Mouse (Mus musculus) testis, adult 2 months (tissue): ENCODE measurements around the gene Tm4sf19.

ENCODE experiments used
- CTCF ChIP-seq: fragments of 200-500 bp; IDR thresholded peaks from 2 replicates; pipeline ENCODE4 v1.5.1; 2012; ENCODE audit warnings: low read depth, mild to moderate bottlenecking, inconsistent platforms, low read length, moderate library complexity; ENCODE audit not compliant: control insufficient read depth, insufficient read depth, insufficient replicate concordance
- POLR2A ChIP-seq: fragments of 200-500 bp; IDR thresholded peaks from 2 replicates; pipeline ENCODE4 v1.6.1; 2012; ENCODE audit warnings: low read depth, mild to moderate bottlenecking, inconsistent platforms, low read length, moderate library complexity; ENCODE audit not compliant: control insufficient read depth

- no peak for TF ChIP-seq CTCF
- TF ChIP-seq POLR2A, result peak; percentile 94
Measured at GRCm38 (mm10) chr16:32419517-32420483, 19.5 kb downstream of the Tm4sf19 start, which contains the start of gene Tctex1d2.
